Mouse (Mus musculus) limb, embryonic 10.5 days (tissue): ENCODE measurements around the gene Tac1. TPM values are rescaled to one million over a fixed set of nuclear protein-coding genes. Genes with fewer than 3 reads are reported as not detected.
"Not testable (repeated sequence)": the region's sequence is repeated elsewhere in the genome, so short reads cannot be mapped to it uniquely, and the experiment has no call there.

Experiments
- DNase-seq: peaks from one replicate; pipeline ENCODE4 v3.0.0-alpha.2; 2017; ENCODE audit warnings: low spot score
- H3K27ac ChIP-seq: fragments of 300-500 bp; sonication (generic); 2 replicates; pipeline ENCODE4 v1.5.1; 2016; ENCODE audit warnings: mild to moderate bottlenecking
- H3K27me3 ChIP-seq: fragments of 300-500 bp; sonication (generic); 2 replicates; pipeline ENCODE4 v1.6.1; 2016; ENCODE audit warnings: low read depth, mild to moderate bottlenecking; ENCODE audit not compliant: poor library complexity, severe bottlenecking
- H3K36me3 ChIP-seq: fragments of 300-500 bp; sonication (generic); 2 replicates; pipeline ENCODE4 v1.6.1; 2016; ENCODE audit warnings: mild to moderate bottlenecking, moderate library complexity
- H3K4me1 ChIP-seq: fragments of 300-500 bp; sonication (generic); 2 replicates; pipeline ENCODE4 v1.6.1; 2016
- H3K4me3 ChIP-seq: fragments of 300-500 bp; sonication (generic); 2 replicates; pipeline ENCODE4 v1.5.1; 2016; ENCODE audit warnings: mild to moderate bottlenecking, moderate library complexity
- H3K9me3 ChIP-seq: fragments of 300-500 bp; sonication (generic); replicated peaks from 2 replicates; pipeline ENCODE4 v1.6.1; 2016; ENCODE audit warnings: mild to moderate bottlenecking
- WGBS: fragments of 180-500 bp; shearing (Covaris S2); methylation state at CpG from one replicate; pipeline ENCODE4 v1.1.7; 2016; 5-methylcytosine and 5-hydroxymethylcytosine counted together
- polyA plus RNA-seq: library from polyadenylated mRNA; unstranded; fragments of >200 nt; fragmentation: Nextera tagmentation; extraction: Ambion mirVana; gene quantifications from 2 replicates; pipeline ENCODE4 v1.2.1, GENCODE M21; 2016

Tac1 gene
- 2.7 and 5.5 TPM in 2 replicates for polyA plus RNA-seq

DNA sequence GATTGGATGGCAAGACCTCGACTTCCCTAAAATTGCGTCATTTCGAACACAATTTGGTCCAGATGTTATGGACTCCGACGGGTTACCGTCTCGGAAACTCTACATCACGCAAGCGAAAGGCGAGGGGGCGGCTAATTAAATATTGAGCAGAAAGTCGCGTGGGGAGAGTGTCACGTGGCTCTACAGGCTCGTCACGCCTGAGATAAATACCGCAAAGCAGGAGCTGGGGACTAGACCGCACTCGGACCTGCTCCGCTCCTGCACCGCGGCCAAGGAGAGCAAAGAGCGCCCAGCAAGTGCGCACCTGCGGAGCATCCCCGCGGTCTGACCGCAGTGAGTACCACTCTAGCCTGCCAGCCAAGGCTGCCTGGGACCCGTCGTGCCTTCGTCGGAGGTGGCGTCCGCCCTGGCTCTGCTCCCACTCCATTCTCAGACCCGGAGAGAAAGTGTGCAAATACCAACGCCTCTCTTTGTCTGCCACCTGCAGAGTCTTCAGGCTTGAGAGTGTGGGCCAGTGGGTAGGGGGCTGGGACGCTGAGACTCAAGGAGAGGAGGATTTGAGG, at the start of gene Tac1:
Tac1 (plus strand) TSS at position 51 of the 563 bp plus-strand sequence.
- no peaks in the 10 kb centered on the region for H3K9me3 ChIP-seq
- WGBS = 2% methylated on average over 37 of the region's 37 CpGs
- H3K27ac ChIP-seq = peak within 1 kb of the TSS; percentile 64
- H3K4me3 ChIP-seq = peak within 1 kb of the TSS; percentile 50
- peaks cover 39% of the 10 kb centered on the region for H3K27me3 ChIP-seq
- peak; percentile 51 for DNase-seq
- peaks cover 44% of the 10 kb centered on the region for H3K4me1 ChIP-seq
- H3K36me3 ChIP-seq = no peaks in the 10 kb centered on the region

DNA sequence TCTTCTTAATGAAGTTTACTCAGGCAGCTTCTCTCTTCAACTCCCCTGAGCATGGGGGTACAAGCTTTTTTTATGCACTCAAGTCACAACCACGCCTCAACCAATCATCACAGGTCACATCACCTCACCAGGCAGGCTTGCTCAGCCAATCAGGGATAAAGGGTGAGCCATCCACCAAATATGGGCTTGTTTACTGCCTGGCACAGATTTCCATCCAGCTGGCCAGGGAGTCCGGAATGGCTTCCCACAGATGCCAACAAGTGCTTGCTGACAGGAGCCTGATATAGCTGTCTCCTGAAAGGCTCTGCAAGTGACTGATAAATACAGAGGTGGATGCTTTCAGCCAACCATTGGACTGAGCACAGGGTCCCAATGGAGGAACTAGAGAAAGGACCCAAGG, 11.2 kb upstream of the Tac1 start:
- H3K36me3 ChIP-seq, H3K4me3 ChIP-seq, H3K4me1 ChIP-seq, H3K27me3 ChIP-seq, H3K27ac ChIP-seq, H3K9me3 ChIP-seq, DNase-seq: not testable (repeated sequence)
- WGBS = 86% methylated on average over 2 of the region's 2 CpGs

DNA sequence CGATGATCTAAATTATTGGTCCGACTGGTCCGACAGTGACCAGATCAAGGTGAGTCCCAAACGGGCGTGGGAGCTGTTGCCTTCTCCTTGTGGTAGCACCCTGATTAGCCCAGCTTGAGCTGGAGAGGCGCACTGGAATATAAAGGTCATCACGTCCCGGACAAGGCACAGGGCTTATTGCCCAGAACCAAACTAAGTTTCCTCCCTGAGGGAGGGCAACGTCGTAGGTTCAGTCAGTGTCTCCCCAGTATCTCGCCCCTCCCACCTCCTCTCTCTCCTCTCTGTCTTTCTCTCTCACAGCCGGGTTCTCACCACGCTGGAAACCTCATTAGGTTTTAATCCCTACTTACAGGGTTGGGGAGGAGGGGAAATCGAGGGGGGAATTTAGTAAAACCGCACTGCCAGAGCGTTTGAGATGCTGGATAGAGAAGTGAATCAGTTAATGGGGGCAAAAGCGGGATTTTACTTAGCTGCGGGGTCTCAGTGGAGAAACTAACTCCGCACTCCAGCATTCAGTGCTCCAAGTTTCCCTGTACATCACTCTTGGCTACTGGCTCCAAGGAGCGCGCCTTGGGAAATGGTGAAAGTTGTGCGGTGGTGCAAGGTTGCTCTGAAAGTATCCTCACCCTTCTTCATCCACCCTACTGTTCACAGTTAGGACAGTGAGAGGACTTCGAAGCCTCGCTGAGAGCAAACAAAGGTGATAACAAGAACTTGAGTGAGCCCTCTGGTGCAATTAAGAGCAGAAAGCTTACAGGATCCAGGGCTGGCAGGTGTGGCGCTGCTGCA, 1.2 kb downstream of the Tac1 start:
- Histone ChIP-seq H3K9me3 (no peaks in the 10 kb centered on the region), H3K36me3 (no peaks in the 10 kb centered on the region), H3K27ac (peak overlapping the region; percentile 28), H3K4me3 (peak overlapping the region; percentile 50), H3K27me3 (peaks cover 39% of the 10 kb centered on the region), H3K4me1 (peaks cover 44% of the 10 kb centered on the region)
- 2% methylated on average over 25 of the region's 25 CpGs for WGBS
- DNase-seq = peak; percentile 41

DNA sequence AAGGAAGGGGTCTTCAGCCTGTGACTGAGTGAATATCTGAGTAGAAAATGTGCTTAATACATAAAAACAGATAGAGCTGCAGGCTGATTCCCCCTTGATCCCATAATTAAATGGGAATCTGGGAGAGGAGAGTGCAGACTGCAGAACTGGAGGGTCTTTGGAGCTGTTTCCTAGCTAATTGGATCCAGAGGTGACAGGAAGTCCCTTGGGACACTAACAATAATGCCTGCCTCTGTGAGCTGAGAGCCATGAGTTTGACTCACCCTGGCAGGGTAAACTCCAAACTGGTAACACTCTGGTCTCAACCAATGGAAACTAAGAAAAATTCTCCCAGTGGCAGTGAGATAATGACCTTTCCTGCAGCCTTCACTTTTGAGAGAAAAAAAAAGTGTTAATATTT, 3.5 kb downstream of the Tac1 start:
- Histone ChIP-seq H3K4me1 (peaks cover 44% of the 10 kb centered on the region), H3K27me3 (peaks cover 38% of the 10 kb centered on the region), H3K27ac (no peak overlapping the region), H3K4me3 (0 out of 2 replicates have a peak overlapping the region, but pooled peaks have one; percentile 4), H3K9me3 (no peaks in the 10 kb centered on the region), H3K36me3 (no peaks in the 10 kb centered on the region)
- DNase-seq = peak; percentile 66

DNA sequence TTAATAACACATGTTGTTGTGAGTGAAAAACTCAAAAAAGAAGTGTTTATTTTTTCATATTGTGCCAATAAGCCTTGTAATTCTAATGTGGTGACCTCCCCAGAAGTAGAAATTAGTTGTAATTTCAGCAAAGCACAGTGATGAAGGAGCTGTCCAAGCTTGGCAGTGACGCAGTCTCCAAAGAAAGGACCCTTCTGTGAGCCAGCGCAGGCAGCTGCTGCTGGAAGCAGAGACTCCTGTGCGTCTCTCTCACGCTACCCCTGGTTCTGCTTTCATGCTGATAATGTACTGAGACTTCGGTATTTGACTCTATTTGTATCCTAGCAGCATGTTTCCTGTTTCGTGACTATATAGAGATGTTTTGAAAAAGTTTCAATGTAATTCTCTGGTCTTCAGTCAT, 7.8 kb downstream of the Tac1 start:
- Histone ChIP-seq H3K9me3 (no peaks in the 10 kb centered on the region), H3K36me3 (no peaks in the 10 kb centered on the region), H3K4me3 (no peak overlapping the region), H3K27me3 (no peaks in the 10 kb centered on the region), H3K4me1 (peaks cover 16% of the 10 kb centered on the region), H3K27ac (no peak overlapping the region)
- WGBS = 71% methylated on average over 6 of the region's 6 CpGs
- no peak for DNase-seq

DNA sequence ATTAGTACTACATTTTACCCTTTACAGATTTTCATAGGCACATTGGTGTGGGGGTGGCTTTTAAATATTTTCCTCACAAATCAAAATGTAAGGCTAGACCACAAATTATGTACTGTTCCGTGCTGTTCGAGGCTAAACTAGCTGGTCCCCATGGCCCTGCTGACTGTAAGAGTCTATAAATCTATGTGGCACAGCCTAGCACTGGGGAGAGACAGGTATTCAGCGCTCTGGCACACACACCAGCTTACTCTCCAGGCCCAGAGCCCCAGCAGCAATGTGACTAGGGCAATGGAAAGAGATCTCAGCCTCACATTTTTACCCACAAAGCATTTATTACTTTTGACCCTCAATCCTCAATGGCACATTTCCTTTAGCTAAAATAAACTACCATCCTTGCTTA, 9.9 kb downstream of the Tac1 start:
- no peaks in the 10 kb centered on the region for H3K4me1 ChIP-seq
- 70% methylated on average over 3 of the region's 3 CpGs for WGBS

DNA sequence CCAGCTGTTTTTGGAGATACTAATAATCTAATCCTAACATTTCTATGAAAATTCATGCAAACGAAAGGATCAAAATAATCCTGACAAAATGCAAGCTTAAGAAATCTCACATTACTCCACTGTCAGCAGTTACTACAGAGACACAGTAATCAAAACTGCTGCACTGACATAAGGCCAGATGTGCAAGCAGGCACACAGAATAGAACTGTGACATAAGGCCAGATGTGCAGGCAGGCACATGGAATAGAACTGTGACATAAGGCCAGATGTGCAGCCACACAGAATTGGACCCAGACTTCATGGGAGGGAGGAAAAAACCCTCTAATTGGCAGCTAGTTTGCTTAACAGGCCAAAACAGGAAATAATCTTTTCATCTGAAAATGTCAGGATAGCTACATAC, 16.5 kb downstream of the Tac1 start:
- Histone ChIP-seq H3K4me3 (no peak overlapping the region), H3K27ac (no peak overlapping the region), H3K4me1 (peaks cover 3% of the 10 kb centered on the region), H3K36me3 (no peaks in the 10 kb centered on the region), H3K9me3 (no peaks in the 10 kb centered on the region), H3K27me3 (no peaks in the 10 kb centered on the region)
- WGBS = 89% methylated on average over 1 of the region's 1 CpGs
- DNase-seq = no peak

More for the DNA sequence above, 9.9 kb downstream of the Tac1 start:
- no peak overlapping the region for H3K27ac ChIP-seq
- H3K36me3 ChIP-seq = no peaks in the 10 kb centered on the region
- no peak overlapping the region for H3K4me3 ChIP-seq
- DNase-seq = no peak
- H3K9me3 ChIP-seq = no peaks in the 10 kb centered on the region
- no peaks in the 10 kb centered on the region for H3K27me3 ChIP-seq

DNA sequence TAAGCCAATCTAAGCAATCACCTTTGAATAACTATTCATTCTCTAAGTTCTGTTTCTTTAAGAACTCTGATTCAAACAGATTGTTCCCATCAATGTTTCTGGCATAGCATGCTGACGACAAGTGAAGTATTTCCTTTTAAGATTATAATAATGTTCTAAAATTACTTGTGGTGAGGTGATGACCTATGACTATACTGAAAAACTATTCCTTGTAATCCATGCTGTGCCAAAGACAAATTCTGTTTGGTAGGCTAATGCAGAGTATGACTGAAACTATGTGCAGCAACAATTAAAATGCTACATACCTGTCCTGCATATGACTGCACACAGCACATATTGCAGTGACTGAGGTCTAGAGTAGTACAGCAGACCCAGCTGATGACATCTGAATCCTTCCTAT, 23.4 kb downstream of the Tac1 start:
- Histone ChIP-seq H3K27me3 (no peaks in the 10 kb centered on the region), H3K36me3 (no peaks in the 10 kb centered on the region), H3K27ac (no peak overlapping the region), H3K9me3 (no peaks in the 10 kb centered on the region), H3K4me1 (no peaks in the 10 kb centered on the region), H3K4me3 (no peak overlapping the region)
- 79% methylated on average over 1 of the region's 1 CpGs for WGBS
- no peak for DNase-seq

DNA sequence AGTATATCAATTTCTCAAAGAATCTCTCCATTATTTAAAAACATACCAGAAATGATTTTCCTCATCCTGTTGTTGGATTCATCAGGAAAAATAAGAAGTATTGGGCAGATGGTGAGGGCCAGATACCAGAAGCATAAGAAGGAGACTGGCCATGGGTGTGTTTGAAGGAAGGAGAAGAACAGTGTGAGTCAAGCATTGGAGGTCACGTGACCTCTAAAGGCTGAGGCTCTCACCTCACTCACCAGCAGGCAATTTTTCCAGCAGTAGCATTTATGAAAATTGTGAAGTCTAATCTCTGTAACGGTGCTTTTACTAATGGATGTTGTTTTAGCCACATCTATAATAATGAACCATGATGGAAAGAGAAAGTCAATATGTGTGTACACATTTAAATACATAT, 39.8 kb downstream of the Tac1 start:
- Histone ChIP-seq H3K4me1 (no peaks in the 10 kb centered on the region), H3K9me3 (no peaks in the 10 kb centered on the region), H3K36me3 (no peaks in the 10 kb centered on the region), H3K4me3 (no peak overlapping the region), H3K27me3 (no peaks in the 10 kb centered on the region), H3K27ac (no peak overlapping the region)
- 99% methylated on average over 2 of the region's 2 CpGs for WGBS
- DNase-seq = no peak

DNA sequence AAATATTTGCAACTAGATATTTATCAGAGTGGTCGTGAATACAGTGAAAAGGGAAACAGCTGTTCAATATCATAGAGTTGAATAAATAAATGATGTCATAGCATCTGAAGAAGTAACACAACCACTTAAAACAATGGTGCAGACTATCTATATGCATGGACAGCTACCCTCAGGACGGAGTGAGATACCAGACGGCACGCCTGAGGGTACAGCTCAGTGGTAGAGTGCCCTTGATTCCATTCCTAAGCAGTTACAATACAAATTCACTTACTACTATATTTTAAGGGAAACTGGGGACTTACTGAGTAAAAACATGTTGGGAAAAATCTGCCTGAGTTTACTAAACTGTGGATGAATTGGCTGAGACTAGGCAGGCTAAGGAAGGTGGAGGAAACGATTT, 43.7 kb downstream of the Tac1 start:
- DNase-seq = no peak
- Histone ChIP-seq H3K4me3 (no peak overlapping the region), H3K9me3 (no peaks in the 10 kb centered on the region), H3K4me1 (no peaks in the 10 kb centered on the region), H3K27ac (no peak overlapping the region), H3K36me3 (no peaks in the 10 kb centered on the region), H3K27me3 (no peaks in the 10 kb centered on the region)
- 90% methylated on average over 5 of the region's 5 CpGs for WGBS

DNA sequence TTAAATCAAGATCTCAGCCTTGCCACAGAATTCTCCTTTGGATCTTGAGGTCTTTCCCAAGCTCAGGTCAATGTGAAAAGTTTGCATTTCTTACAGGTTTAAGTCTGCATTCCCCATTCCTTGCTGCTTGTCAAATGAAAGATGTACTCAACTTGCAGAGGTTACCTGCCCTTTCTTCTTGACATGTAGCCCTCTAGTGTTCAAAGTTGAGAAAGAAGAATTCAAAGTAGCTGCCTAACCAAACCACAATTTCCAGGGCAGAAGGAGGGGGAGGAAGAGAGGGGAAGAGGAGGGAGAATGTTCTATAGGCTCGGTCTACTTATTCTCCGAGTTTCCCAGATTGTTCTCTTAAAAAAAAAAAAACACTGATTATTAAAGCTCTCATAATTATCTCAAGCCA, 45.5 kb downstream of the Tac1 start:
- Histone ChIP-seq H3K4me1 (no peaks in the 10 kb centered on the region), H3K4me3 (no peak overlapping the region), H3K9me3 (no peaks in the 10 kb centered on the region), H3K27ac (no peak overlapping the region), H3K36me3 (no peaks in the 10 kb centered on the region), H3K27me3 (no peaks in the 10 kb centered on the region)
- WGBS = 66% methylated on average over 2 of the region's 2 CpGs
- DNase-seq = no peak

DNA sequence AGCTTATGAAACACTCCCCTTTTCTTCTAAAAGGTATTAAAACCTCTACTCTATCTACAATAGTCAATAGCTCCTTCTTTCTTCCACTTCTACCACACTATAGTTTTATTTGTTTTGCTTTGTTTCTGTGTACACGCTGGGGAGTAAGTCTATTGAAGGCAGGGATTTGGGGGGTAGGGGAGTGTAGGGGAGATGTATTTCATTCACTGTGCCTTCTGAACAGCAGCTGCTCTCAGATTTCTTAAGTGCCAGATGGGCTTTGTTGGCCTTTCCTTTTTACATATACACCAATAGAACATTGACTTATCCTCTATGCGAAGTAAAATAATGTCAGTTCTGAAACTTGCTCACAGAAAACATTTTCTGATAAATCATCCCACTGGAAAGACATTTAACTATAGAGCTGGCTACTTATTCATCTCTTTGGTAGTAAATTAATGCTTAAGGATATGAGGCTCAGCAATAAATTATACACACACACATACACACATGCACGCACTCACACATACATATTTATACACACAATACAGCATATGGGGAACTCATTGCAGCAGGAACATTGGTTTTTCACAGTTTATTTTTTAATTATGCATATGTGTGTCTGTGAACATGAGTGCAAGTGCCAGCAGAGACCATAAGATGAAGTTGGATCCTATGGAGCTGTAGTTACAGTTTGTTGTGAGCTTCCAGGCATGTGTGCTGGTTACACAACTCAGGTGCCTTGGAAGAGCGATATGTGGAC, 46.8 kb downstream of the Tac1 start:
- WGBS = 88% methylated on average over 4 of the region's 4 CpGs
- Histone ChIP-seq H3K4me3 (no peak overlapping the region), H3K27ac (no peak overlapping the region), H3K36me3 (no peaks in the 10 kb centered on the region), H3K27me3 (no peaks in the 10 kb centered on the region), H3K9me3 (no peaks in the 10 kb centered on the region), H3K4me1 (no peaks in the 10 kb centered on the region)
- no peak for DNase-seq

DNA sequence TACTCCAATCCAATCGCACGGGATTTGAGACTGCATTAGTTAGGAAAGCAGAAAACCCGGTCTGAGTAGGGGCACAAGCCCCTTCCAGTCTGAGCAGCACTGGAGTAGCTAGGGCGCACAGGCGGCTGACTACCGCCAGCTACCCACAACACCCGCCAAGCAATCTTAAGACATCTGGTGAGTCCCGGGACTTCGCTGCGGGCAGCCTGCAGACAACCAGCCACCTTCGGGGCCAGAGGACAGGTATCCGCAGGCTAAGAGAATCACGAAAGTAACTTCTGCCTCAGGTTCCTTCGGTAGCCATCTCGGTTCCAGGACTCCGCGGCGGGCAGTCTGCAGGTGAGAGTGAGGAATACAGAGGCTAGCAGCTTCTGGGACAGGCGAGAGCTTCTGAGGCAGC, 59.0 kb downstream of the Tac1 start:
- H3K4me3 ChIP-seq, DNase-seq, H3K27ac ChIP-seq, H3K27me3 ChIP-seq, H3K9me3 ChIP-seq, H3K4me1 ChIP-seq, H3K36me3 ChIP-seq: not testable (repeated sequence)
- WGBS = 90% methylated on average over 19 of the region's 19 CpGs
